Mouse (Mus musculus): ENCODE data around the gene Stard10.

DNA sequence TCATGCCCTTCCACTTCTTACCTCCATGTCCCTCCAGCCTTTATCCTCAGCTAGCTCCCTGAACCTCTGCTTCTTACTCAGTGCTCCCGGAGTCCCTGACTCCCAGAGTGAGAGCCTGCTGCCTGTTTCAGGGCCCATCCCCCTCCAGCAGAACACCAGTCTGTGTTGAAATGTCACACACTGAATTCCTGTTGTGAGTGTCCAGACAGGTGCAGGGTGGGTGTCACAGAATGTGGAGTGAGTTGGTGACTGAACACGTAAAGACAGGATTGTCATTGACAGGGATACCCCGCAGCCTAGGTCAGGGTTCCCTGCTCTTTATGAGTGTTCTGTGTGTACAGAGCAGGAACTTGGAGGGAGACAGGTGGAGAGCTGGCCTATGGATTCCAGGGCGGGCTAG, 28.0 kb downstream of the Stard10 start:
- no peak for TF ChIP-seq GATA1 (IDR thresholded peaks at IDR 0.05; ENCODE audit: borderline replicate concordance, low read length)
- no peak for TF ChIP-seq FLI1 (IDR thresholded peaks at IDR 0.05; ENCODE audit: low read length)

Data from megakaryocyte, embryonic 14.5 days (primary cell).